Mouse (Mus musculus): ENCODE measurements around the gene Cyld.
A peak's percentile ranks its signal among the peaks of the same experiment; 100 is the strongest.
"Not testable (repeated sequence)": the region's sequence is repeated elsewhere in the genome, so short reads cannot be mapped to it uniquely, and the experiment has no call there.

Gene Cyld

DNA sequence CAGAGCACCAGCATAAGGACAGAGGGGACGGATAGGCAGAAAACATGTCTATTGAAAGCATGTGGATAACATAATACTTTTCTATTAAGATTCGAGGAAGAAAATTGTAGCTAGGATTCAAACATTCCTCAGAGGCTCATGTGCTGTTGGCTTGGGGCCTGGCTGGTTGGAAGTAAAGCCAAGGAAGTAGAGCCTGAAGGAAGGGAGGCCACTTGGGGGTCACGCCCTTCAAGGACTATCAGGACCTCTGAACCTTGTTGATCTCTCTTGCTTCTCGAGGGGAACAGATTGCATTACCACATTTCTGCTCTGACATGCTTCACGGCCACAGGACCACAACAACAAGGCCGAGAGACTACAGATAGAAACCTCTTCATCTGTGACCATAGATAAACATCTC is 7.7 kb upstream of the Cyld start:
- DNase-seq (ENCODE audit: low read depth, low spot score): no peak

DNA sequence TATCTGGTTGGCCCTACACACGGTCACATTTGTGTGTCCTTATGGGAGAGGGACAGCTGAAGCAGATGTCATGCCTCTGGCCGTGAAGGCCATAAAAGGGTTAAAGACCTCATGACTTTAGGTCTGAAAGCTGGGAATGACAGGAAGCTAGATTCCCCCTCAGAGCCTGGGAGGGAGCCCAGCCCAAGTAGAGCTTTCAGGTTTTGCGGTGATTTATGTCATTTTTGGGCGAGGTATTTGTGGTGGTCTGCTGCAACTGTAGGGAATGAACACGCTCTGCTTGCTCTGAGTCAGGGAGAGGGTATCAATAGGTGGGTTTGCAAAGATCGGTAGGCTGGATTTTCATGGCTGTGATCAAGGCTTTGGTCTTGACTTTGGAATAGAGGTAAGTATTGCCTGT is 6.9 kb upstream of the Cyld start:
- no peak for DNase-seq (ENCODE audit: low read depth, low spot score)

DNA sequence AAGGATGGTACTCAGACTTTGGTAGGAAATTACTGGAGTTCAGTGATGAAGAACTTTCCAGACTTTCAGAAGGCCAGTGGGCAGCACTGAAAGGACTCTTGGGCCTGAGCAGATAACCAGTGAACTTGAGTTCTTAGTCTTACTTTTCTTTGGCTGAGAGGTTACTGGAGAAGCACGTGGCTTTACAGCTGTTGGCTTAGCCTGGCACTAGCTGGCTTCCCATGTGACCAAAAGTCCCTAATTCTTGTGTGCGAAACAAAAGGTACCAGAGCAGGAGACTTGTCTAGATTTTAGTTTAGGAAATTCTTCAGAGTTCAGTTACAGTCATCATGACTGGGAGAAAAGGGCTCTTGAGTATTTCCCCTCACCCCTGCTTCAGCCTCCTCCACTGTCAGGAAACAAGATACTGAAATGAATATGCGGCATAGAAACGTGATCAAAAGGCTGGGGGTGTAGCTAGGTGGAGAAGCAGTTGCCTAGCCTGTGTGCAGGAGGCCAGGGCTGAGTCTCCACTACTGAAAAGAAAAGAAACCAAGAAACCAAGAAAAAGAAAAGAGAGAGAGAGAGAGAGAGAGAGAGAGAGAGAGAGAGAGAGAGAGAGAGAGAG is 5.4 kb upstream of the Cyld start:
- DNase-seq (ENCODE audit: low read depth, low spot score): no peak

DNA sequence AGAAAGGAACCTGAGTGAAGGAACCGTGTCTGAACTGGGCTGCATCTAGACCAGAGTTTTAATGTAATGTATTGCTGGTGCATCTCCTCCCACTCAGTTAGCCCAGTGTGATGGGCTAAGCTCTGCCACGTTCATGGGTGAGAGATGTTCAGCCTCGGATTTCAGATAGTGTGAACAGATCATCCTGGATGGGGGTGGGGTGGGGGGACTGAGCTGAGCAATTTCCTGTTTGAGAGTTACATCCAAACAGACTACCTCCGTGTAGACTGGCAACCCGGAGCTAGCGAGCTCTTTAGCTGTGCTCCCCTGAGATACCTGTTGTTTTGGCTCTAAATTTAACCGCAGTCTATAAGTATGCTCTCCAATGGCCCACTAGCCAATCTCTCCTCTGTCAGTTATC is 4.9 kb upstream of the Cyld start:
- DNase-seq (ENCODE audit: low read depth, low spot score): no peak

DNA sequence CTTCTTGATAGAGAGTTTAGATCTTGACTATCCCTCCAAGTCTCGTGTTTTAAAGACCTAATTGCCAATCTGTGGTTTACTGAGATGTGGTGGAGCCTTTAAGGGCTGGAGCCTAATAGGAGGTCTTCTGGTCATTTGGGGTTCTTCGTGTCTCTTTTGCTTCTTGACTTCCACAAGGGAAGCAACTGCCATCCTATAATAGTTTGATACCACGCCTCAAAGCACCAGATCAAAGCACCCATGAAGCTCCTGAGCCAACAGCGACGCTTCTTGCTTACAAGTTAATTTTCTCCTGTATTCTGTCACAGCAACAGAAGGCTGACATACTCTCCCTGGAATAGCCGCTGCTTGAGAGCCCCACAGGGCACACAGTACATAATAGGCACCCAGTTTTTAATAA is 4.0 kb upstream of the Cyld start:
- no peak for DNase-seq (ENCODE audit: low read depth, low spot score)

DNA sequence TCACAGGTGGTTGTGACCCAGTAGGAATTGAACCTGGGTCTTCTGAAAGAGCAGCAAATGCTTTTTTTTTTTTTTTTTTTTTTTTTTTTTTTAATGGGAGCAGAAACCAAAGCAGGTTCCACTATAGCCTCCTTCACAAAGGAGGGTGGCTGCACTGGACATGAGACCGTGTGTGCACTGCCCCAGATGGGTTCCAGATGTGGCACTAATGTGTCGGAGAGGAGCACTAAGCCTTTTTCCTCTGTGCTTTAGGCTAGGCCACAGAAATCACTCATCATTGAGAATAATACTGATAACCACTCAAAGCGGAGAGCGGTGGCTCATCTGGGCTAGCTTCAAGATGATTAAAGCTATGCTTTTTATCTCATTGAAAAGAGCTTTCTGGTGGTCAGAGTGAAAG is 3.5 kb upstream of the Cyld start:
- DNase-seq (ENCODE audit: low read depth, low spot score): no peak

DNA sequence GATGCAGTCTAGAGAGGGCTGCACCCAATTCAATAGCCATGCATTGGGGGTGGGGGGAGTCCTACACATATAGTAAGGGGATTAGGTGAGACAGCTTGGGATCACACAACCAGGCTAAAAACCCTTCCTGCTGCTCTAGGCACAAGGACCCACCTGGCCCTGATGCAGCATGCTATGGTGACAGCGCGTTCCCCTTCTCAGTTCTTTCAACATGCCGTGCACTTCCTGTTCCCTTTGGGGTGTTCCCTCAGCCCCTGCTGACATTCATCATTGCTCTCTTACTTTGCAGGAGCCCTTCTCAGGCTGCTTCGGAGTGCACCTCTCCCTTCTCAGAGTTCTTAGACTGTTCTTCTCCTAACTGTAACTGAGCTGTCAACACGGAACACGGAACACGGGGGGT is 2.5 kb upstream of the Cyld start:
- no peak for DNase-seq (ENCODE audit: low read depth, low spot score)

DNA sequence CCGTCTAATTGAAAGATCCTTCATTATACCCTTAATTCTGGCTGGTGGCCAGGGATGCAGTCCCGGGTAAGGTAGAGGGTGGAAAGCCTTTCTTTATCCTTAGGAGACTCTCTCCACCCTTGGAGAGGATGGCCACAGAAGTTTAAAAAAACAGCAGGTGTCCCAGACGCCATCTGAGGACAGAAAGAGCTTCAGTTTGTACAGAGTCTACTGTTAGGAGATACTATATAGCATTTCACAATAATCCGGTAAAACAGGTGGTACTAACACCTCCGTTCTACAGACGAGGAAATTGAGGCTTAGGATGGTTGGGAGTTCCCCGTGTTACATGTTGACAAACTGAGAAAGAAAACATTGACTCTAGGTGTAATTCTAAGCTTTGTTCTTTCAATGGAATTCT is 600 bp upstream of the Cyld start:
- DNase-seq (ENCODE audit: low read depth, low spot score): no peak

DNA sequence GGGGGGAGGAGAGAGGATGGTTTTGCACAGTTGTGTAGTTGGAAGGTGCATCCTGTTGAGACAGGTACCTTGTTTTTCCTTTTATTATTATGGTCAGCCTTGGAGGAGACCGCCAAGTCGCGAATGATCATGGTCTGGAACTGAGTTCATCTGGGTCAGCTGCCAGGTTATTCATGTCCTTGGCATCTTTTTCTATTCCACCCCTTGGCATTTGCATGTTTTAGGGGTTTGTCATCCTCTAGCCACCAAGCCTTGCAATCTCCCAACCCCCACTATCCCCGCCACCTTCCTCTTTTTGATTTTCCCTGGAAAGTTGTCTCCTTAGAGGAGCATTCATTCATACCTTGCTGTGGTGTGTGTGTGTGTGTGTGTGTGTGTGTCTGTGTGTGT is 809 bp downstream of the Cyld start:
- no peak for DNase-seq (ENCODE audit: low read depth, low spot score)

DNA sequence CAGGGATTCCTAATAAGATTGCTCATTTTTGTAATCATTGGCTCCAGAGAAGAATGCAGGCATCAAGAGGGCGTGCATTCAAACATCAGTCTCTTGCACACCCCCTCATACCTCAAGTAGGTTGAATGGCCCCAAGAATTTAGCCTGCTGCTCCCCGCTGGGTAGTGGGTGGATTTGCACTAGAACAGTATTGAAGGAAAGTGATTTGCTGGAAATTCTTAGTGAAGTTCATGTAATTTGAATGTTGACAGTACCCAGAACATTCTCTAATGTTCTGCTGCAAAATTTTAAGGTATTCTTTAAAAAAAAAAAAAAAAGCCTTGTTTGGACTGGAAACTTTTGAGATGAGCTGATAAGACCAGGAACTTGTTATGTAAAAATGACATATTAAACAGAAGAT is 1.2 kb downstream of the Cyld start:
- DNase-seq (ENCODE audit: low read depth, low spot score): no peak

DNA sequence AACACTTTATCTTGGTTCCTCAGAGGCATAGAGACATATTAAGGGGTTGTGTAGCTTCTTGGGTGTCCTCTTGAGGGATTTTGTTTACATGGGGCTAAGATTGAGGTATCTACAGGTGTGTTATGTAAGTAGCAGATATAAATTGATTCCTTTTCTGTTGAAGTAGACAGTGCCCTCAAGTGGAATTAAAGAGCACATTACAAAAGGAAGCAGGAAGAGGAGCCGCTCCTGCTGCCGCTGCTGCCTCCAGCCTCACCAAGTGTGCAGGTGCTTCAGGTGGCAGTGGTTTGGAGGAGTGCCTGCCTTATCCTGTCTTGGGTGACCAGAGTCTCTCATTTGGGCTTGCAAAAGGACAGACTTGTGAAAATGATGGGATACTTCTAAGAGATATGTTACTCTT is 4.8 kb downstream of the Cyld start:
- no peak for DNase-seq (ENCODE audit: low read depth, low spot score)

DNA sequence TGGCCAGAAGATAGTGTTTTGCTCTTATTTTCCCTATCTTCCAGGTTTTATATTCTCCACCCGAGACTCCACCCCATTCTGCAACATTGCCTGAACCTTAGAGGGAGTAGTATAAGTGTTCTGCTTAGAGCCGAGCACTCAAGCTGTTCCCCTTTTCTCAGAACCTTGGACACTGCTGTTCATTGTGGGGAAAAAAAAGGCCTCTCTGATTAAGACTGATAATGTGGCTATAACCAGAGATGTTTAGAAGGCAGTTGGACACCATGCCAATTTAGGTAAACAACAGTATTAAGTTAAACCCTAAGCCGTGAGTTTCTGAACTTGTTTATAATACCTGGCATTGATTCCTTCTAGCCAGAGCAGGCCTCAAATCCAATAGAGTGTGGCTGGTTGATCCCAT is 6.0 kb downstream of the Cyld start:
- no peak for DNase-seq (ENCODE audit: low read depth, low spot score)

DNA sequence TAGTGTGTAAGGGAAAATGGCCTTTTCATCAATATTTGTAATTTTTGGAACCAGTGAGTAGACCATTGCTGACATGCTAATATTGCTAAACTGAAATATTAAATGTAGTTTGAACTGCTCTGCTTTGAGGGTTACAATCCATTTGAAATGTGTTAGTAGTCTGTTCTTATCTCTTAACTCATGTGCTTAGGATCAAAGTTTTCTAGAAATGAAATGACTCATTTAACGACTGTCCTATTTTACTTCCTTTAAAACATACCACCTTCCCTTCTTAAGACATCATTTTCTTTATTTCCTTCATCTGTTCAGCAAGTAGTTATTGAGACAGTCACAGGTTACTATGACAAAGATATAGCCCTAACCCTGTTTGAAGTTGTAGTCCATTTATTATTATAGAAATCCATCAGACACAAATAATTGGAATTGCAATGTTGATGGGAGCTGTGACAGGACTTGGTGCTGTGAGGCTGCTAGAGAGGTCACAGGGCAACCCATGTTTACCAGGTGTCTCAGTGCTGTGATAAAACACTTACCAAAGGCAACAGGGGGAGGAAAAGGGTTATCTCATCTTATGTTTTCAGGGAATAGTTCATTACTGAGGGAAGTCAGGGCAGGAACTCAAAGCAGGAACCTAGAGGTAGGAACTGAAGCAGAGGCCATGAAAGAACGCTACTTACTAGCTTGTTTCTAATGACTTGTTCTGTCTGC is 26.6 kb downstream of the Cyld start:
- no peak for DNase-seq (ENCODE audit: low read depth, low spot score)

DNA sequence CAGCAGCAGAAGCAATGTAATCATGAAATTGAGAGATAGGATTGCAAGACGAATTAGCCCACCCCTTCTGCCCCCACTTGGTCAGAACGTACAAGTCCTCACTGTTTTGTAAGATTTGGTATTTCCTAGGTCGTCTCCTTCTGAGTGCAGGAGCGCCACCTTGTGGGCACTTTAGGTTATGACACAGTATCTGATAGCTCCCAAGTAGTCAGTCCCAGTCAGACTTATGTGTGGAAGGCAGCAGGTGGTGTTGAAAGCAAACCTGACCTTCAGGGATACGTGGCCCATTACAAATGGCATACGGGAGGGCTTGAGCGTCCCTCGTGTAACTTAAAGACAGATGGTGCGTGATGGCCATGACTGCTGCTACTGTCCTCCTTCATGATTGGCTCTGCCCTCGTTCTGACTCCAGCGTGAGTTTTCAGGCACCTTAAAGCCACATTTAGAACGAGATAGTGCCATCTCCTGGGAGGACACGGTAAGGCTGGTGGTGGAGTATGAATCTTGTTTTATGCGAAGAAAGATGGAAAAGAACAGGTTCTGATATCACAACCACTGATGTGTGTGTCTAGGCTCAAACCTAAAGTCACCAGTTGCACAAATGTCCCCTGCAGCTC is 58.5 kb downstream of the Cyld start:
- DNase-seq (ENCODE audit: low read depth, low spot score): peak; percentile 79

DNA sequence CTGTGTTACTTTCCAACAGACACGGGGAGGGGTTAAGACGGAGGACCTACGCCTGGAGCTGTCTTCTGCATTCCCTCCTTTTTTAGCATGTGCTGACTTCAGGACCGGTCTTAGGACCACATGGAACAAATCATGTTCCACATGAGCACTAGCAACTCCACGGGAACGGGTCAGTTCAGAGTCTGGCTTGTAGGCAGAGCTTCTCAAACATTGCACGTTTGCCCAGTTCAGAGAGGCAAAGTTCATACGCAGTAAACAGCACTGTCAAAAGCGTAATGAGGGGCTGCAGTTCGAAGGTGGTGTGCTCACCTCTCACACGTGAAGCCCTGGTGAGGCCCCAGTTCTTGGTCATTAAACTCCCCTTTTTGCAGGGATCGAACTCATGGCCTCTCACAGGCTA is 65.2 kb downstream of the Cyld start:
- no peak for DNase-seq (ENCODE audit: low read depth, low spot score)

DNA sequence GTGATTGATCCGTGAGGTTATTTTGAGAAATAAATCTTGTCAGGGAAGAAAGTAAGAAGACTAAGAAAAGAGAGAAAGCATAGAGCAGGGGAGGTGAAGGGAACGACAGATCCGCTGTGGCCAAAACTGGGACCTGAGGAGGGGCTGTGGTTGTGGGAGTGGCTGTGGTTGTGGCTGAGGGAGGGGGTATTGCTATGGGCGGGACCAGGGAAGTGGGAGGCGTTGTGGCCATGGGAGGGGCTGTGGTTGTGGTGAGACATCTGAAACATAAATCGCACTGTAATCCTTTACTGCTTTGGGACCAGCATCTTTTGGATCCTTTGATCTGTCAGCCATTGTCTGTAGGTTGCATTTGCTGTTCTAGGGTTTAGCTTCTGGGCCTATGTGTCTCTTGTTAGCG is 74.4 kb downstream of the Cyld start:
- no peak for DNase-seq (ENCODE audit: low read depth, low spot score)

DNA sequence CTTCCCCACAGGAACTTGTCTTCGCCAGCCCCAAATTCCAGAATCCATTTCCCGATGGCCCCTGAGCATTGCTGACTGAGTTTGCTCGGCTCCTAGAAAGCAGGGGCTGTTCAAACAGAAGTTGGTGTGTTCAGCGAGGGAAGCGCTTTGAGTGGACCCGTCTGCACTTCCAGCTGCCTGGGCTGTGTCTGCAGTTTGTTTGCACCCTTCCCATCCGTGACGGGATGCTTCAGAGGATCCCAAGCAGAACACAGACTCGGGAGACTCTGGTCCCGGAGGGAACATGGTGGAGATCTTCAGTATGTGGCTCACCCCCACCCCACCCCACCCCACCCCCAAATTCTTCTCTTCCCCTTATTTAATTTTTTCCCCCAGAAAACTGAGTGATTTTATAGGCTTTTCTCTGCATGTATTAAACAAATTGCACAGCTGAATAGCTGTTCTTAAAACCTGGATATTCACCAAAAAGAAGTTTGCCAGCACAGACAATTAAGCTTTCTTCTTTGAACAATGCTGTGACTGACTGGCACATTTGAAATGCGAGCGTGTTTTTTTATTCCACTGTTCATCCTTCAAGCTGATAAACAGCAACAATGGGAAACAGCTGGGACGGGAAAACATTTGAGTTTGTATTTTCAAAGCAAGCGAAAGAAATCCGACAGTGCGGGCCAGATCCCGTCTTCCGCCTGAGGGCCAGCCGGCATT is 77.9 kb downstream of the Cyld start:
- DNase-seq (ENCODE audit: low read depth, low spot score): peak; percentile 66

DNA sequence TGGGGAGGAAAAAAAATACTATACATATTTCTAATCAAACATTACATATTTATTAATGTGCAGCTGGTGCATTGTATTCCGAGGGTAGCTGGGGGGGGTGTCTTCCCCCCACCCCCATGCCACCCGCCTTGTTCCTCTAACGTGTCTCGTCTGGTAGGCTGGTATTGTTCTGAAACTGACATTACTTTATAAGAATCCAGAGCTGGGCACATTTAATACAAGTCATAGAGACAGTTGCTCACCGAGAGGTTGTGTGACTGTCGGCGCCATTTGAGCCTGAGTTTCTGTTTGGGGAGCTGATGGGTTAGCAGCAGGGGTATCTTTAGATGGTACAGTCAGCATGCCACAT is 78.4 kb downstream of the Cyld start:
- no peak for DNase-seq (ENCODE audit: low read depth, low spot score)

DNA sequence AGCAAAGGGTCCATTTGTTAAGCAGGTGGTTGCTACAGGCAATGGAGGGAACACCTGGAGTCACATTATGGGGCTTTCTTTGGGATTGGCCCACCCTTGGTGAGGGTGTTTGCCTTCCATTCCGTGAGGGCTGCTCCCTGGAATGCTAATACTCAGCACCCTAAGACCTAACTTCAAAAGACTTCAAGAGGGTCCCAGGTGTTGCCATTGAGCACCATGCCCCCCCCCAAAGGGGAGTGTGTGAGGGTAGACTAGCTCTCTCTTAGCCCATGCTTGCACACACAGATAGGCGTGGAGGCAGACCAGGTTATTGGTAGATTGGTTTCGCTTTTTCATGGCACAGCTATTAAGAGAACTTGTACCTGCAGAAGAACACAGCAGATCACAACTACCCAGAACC is 83.3 kb downstream of the Cyld start:
- DNase-seq (ENCODE audit: low read depth, low spot score): no peak

DNA sequence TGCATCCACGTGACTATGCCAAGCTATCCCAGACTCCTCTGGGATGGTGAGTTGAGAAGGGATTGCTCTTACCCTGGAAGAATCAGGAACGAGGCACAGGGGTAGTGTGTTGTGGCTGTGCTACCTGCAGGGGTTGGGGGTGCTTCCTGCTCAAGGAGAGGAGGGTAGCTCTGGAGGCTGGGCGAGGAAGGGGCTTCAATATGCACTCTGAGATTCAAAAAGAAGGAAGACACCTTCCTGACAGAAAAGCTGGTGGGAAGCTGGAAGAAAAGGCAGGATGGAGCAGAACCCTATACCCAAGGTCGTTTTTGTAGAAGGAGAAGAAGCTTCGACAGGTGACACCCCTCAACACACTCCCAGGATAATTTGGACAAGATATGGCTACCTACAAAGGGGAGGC is 84.5 kb downstream of the Cyld start:
- DNase-seq (ENCODE audit: low read depth, low spot score): no peak

DNA sequence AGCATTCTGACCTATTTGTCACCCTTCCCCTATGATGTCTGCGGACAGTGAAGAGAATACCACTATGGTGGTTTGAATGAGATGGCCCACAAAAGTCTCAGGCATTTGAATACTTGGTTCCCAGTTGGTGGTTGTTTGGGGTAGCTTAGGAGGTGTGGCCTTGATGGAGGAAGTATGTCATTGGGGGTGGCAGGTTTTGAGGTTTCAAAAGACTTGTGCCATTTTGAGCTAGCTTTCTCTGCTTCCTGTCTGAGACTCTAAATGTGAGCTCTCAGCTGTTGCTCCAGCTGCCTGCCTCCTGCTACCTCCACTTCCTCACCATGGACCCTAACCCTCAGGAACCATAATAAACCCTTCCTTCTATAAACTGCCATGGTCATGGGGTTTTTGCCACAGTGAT is 86.9 kb downstream of the Cyld start:
- DNase-seq (ENCODE audit: low read depth, low spot score): no peak

DNA sequence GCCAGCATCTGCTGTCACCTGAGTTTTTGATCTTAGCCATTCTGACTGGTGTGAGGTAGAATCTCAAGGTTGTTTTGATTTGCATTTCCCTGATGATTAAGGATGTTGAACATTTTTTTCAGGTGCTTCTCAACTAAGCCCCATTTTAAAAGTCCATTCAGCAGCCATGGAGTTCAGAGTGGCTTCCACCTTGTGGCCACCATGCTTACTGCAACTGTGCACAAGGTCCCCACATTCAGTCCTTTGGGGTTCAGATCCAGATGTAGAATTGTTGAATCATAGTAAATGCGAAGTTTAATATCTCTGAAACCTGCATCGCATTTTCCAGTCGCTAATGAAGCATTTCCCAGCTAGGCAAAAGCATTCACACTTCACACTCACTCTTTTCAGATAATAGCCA is 91.5 kb downstream of the Cyld start:
- DNase-seq (ENCODE audit: low read depth, low spot score): not testable (repeated sequence)

All from telencephalon, adult 2 months (tissue).